Mouse (Mus musculus) right cerebral cortex, postnatal 25 days (tissue): ENCODE results near the gene Zfp526.
"Not testable (repeated sequence)": the region's sequence is repeated elsewhere in the genome, so short reads cannot be mapped to it uniquely, and the experiment has no call there.

Source experiments
- DNase-seq: peaks from one replicate; pipeline ENCODE4 v3.0.0; 2022

Gene Zfp526

GRCm38 (mm10) chr7:25243361-25243760 lies 22.1 kb downstream of the Zfp526 start:
- DNase-seq: no peak

- no peak for DNase-seq
Observed at GRCm38 (mm10) chr7:25244562-25245369, 23.5 kb downstream of the Zfp526 start.

GRCm38 (mm10) chr7:25246079-25246758 lies 25.0 kb downstream of the Zfp526 start:
- DNase-seq: peak; percentile 78

GRCm38 (mm10) chr7:25246759-25247137 lies 25.5 kb downstream of the Zfp526 start:
- no peak for DNase-seq

GRCm38 (mm10) chr7:25247498-25247897 lies 26.3 kb downstream of the Zfp526 start:
- no peak for DNase-seq

GRCm38 (mm10) chr7:25248018-25248647 lies 26.9 kb downstream of the Zfp526 start:
- DNase-seq: peak; percentile 83

- DNase-seq: peak; percentile 49
Observed at GRCm38 (mm10) chr7:25248846-25249313, 27.7 kb downstream of the Zfp526 start.

GRCm38 (mm10) chr7:25249314-25250140 lies 28.3 kb downstream of the Zfp526 start:
- DNase-seq: peak; percentile 79

- DNase-seq: peak; percentile 95
Observed at GRCm38 (mm10) chr7:25250141-25250972, 29.1 kb downstream of the Zfp526 start, which contains the start of gene Erf. Gene Erf (minus strand): TSS chr7:25250761.

GRCm38 (mm10) chr7:25251071-25251791 lies 30.0 kb downstream of the Zfp526 start:
- no peak for DNase-seq

- no peak for DNase-seq
Observed at GRCm38 (mm10) chr7:25251822-25252221, 30.6 kb downstream of the Zfp526 start.

GRCm38 (mm10) chr7:25261896-25262295 lies 40.7 kb downstream of the Zfp526 start:
- DNase-seq: no peak

- no peak for DNase-seq
Observed at GRCm38 (mm10) chr7:25263968-25264870, 43.0 kb downstream of the Zfp526 start.

- DNase-seq: not testable (repeated sequence)
Observed at GRCm38 (mm10) chr7:25265743-25266142, 44.5 kb downstream of the Zfp526 start.

- no peak for DNase-seq
Observed at GRCm38 (mm10) chr7:25266180-25266962, 45.1 kb downstream of the Zfp526 start.

GRCm38 (mm10) chr7:25267301-25267750 lies 46.1 kb downstream of the Zfp526 start, which contains the start of gene Cic:
Gene Cic (plus strand): TSS chr7:25267704.
- DNase-seq: peak; percentile 99

- DNase-seq: peak; percentile 99
Observed at GRCm38 (mm10) chr7:25267751-25268463, 46.7 kb downstream of the Zfp526 start.

- no peak for DNase-seq
Observed at GRCm38 (mm10) chr7:25268588-25268987, 47.4 kb downstream of the Zfp526 start.
